Mouse (Mus musculus): ENCODE measurements at regions not wholly inside any gene's neighbourhood (a gene's known extent, or its start where the extent isn't known, plus 50 kb on each side); places are given as distances from the start of the nearest gene placed in this dataset.

- no peaks in the 10 kb centered on the region for H3K4me1 ChIP-seq (ENCODE audit: insufficient read depth)
- no peak overlapping the region for H3K4me2 ChIP-seq (ENCODE audit: low read depth)
- ATAC-seq, result no peak
- H3K36me3 ChIP-seq (ENCODE audit: insufficient read depth), result no peaks in the 10 kb centered on the region
- no peak overlapping the region for H3K4me3 ChIP-seq (ENCODE audit: low read depth, low read length)
- TF ChIP-seq CTCF (IDR thresholded peaks at IDR 0.05; ENCODE audit: low read depth), result no peak
- no peak overlapping the region for H3K27ac ChIP-seq (ENCODE audit: low read depth, low read length)
- DNase-seq, result no peak
- H3K27me3 ChIP-seq (ENCODE audit: insufficient read depth, low read length), result no peaks in the 10 kb centered on the region
- 83% methylated on average over 1 of the region's 1 CpGs for WGBS
- no peak overlapping the region for H3K9ac ChIP-seq
- H3K9me3 ChIP-seq (ENCODE audit: low read length), result no peaks in the 10 kb centered on the region
These were observed 52.6 kb upstream of the Fam84a start for GRCm38 (mm10) chr12:14204491-14204890.
